Mouse (Mus musculus) C2C12 (cell line): ENCODE results near the gene Gm38392.

Experiments used
- CEBPB ChIP-seq: IDR thresholded peaks from one replicate; pipeline ENCODE4 v1.6.1; 2011; ENCODE audit warnings: low read depth, mild to moderate bottlenecking, control low read depth, moderate library complexity
- CTCF ChIP-seq: IDR thresholded peaks from one replicate; pipeline ENCODE4 v1.5.1; 2011; ENCODE audit not compliant: control insufficient read depth, insufficient read depth, insufficient read length
- MAX ChIP-seq: IDR thresholded peaks from one replicate; pipeline ENCODE4 v1.6.1; 2011; ENCODE audit warnings: mild to moderate bottlenecking, control low read depth
- MYOD1 ChIP-seq: IDR thresholded peaks from one replicate; pipeline ENCODE4 v1.6.1; 2011; ENCODE audit warnings: low read depth; ENCODE audit not compliant: control insufficient read depth, insufficient read length
- USF1 ChIP-seq: IDR thresholded peaks from one replicate; pipeline ENCODE4 v1.6.1; 2011; ENCODE audit warnings: low read depth, mild to moderate bottlenecking, control low read depth, moderate library complexity

- TF ChIP-seq CEBPB (no peak), CTCF (no peak), MAX (no peak), USF1 (no peak), MYOD1 (no peak)
Observed at GRCm38 (mm10) chr3:88210918-88211317, 76.1 kb downstream of the Gm38392 start.
